Mouse (Mus musculus) CD4-positive, CD25-positive, alpha-beta regulatory T cell, adult 2 months (primary cell): ENCODE measurements around the gene Cd79b.

Source experiments
- DNase-seq: peaks from one replicate; pipeline ENCODE4 v3.0.0-alpha.2; 2012; ENCODE audit warnings: low read depth, low spot score

The Cd79b gene

DNA sequence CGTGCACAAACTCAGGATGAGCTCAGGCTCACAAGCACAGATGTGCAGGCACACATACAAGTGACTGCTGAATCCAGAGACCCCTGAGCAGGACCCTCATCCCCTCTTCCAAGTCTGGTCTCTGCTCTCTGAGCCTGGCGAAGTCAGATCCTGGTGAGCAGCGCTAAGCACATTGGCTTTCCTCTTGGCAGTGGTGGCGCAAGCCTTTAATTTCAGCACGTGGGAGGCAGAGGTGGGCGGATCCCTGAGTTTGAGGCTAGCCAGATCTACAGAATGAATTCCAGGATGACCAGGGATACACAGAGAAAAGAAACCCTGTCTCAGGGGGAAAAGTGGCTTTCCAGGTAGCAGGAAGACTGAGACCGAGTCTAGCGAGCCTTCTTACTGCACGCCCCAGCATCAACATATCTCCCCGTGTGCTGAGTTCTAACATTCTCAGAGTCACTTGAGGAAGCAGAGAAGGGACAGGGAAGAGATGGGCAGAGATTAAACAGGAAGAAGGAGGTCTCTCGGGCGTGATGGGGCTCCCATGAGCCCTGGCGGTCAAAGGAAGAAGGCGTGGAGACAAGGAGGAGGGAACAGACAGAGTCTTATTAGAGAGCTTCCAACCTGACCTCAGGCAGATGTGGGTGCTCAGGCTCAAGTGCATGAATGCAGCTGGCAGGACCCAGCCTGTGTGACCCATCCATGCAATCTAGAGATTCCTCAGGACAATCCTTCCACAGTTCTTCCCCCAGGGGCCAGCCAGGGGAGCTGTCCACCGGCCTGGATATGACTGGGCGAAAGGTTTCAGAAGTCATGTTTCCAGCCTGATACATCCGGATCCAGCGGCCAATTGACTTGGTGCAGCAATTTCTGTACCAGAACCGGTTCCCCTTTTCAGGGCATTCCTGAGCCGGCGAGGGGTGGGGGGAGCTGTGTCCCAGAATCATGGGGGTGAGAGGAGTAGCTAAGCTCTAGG, 4.1 kb upstream of the Cd79b start:
- DNase-seq: no peak

DNA sequence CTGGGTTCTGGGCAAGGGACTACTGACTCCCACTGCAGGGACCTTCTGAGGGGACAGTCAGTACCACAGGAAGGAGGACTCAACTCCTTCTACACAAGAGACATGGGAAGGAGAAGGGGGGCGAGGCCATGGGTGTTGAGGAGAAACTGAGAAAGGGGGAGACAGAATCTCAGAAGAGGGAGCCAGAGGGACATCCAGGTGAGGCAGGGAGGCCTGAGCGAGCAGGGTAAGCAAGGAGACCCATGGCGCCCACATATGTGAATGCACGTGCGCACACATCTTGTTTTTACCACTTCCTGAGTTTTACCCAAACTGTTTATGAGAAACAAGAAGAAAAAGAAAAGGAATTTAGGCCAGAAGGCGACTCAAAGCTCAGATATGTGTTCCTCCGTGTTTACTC, 3.2 kb upstream of the Cd79b start:
- DNase-seq: peak; percentile 42

DNA sequence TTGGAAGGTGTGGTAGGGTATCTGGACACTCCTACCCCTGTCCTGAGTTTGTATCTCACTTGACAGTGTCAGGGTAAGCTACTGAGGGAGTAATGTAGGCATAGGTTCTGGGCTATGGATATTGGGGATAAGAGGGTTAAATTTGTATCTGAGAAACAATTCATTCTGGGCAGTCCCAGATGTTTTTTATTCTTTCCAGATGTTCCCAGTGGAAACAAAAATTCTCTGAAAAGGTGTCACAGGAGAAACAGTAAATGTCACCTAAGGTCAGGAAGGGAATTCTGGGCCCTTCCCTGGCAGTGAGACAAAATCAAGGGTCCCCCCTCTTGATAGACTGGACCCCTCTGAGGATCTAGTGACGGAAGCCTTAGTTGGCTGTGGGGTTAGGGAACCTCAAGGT, 1.9 kb upstream of the Cd79b start:
- DNase-seq: no peak

DNA sequence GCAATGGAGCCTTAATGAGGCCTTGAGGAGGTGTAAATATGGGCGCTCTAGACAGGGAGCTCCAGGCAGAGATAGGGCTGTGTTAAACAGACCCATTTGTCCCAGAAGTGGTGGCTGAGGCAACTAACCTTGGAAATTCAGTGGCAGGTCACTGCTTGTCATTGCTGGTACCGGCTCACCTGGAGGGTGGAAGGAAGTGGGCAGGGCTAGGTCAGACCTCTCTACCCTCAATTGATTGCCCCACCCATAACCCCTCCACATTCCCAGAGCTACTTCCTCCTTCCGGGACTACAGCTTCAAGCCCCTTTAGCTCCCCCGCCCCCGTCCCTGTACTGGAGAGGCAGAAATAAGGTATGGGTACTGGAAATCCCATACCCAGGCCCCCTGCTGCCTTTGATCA, 1.0 kb downstream of the Cd79b start:
- peak; percentile 27 for DNase-seq

DNA sequence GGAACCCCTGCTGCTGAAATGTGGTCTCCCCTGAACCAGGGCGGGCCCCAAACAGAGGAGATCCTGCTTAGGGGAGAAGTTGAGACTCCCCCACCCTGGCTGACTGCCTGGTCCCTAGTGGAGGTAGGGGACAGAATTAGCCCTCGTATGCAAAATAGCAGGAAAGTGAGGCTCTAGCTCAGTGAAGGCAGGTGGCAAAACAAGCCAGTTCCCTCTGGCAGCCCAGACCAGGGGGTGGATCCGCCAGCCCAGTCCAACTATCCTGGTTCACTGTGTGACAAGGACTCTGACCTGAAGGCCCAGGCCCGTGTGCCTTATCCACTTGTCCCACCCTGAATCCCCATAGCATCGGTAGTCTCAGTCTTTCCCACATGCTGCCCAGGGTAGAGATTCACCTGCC, 4.4 kb downstream of the Cd79b start:
- no peak for DNase-seq

DNA sequence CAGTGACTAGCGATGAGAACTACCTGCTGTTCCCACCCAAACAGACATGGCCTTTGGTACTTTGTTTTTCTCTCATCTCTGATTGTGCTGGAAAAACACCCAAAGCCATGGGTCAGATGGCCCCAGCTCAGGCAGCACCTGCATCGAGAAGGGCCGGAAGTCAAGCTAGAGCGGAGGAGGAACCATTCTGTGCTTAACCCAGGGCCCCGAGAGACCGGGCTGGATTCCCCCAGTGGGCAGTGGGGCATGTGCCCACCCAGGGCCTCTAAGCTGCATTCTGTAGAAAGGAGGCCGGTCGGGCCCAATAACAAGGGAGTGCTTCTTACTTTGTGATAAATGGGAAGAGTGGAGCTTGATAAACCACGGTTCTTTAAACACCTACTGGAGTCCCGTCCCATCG, 6.4 kb downstream of the Cd79b start:
- DNase-seq: no peak

DNA sequence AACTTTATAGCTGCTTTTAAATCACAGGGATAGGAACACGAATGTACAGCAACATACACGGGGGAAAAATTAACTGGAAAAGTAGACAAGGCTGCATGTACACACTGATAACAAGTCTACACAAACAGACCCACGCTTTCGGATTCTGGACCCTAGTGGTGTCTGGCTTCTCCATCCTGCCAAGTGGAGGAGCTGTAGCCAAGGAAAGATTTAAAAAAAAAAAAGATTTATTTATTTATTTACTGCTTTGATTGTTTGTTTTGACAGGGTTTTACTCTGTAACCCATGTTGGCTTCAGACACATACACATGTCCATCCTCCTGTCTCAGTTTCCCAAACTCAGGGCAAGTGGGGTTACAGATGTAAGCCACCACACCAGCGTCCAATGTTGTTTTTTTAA, 7.1 kb downstream of the Cd79b start:
- DNase-seq: no peak

DNA sequence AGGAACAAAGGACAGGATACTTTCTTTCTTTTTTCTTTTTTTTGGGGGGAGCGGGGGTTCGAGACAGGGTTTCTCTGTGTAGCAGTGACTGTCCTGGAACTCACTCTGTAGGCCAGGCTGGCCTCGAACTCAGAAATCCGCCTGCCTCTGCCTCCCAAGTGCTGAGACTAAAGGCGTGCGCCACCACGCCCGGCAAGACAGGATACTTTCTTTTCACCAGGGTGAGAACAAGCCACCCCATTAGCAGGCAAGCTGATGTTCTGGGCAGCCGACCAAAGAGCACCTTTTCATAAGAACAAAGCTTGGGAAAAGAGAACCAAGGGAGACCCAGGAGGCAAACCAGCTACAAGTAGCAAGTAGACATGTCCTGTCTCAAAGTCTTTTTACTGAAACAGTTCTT, 7.8 kb downstream of the Cd79b start:
- no peak for DNase-seq

DNA sequence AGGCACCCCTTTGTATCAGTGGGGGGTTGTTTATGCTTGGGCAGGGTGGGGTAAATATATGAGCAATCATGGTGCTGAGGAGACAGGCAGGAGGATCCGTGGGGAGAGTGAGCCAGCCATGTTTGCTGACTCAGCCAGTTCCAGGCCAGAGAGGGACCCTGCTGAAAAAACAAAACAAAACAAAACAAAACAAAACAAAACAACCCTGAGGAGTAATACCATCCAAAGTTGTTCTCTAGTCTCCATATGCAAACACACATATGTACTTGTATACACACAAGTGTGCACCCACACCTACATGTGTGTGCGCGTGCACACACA, 8.5 kb downstream of the Cd79b start:
- DNase-seq: no peak

DNA sequence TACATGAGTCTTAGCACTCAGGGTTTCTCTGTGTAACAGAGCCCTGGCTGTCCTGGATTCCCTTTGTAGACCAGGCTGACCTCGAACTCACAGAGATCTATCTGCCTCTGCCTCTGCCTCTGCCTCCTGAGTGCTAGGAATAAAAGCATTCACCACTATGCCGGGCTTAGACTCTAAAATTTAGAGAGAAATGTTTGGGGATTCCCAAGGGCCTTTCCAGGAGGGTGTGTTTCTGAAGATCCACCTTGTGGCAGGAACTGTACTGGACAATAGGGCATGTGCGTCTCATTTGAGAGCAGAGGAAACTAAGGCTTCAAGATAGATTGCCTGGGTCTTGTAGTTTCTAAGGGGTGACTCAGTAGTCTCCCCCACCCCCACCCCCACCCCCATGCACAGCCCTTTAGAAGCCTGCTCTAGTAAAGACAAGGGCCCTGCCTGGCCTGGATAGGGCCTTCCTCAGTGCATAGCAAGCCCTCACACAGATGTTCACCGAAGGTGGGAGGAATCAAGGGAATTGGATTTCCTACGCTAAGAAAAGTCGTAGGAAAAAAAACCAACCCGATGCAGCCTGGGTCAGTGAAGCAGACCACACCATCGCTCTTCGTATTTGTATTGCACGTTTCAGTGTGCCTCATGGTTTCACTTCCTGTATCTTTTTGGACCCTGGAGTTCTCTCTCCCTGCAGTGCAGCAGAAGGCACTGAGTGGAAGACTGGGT, 9.1 kb downstream of the Cd79b start:
- DNase-seq: no peak

DNA sequence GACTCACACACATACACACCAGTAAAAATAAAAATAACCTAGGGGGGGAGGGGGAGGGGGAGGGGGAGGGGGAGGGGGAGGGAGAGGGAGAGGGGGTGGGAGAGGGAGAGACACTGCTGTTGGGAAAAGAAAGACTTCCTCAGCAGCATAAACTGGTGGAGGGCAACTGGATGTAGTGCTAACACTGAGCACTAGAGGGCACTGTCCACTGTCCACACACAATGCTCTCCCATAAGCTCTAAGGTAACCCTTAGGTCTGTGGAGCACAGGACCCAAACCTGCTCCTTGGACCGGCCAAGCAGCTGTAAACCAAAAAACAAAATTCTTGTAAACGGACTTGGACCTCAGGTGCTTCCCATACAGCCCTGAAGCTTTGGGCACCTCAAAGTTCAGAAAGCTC, 11.9 kb downstream of the Cd79b start:
- DNase-seq: peak; percentile 89

DNA sequence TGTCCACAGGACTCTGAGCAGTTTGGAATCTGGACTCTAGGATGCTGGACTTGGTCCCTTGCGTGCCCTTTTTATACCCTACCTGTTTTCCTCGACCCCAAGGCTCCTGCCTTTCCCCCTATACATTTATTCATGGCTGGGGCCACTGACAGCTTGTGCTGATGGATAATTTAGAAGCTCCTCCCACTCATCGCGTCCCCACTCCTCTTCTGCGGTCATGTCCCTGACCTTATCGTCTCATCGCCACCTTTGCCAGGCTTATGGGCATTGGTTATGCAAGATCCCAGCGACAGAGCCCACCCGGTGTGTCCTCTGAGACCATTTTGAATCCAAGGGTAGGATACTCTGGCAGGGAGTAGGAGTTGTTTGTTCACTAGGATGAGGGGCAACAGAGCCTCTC, 12.8 kb downstream of the Cd79b start, which contains the start of gene Gh:
Gh (minus strand) TSS at position 101 of the 400 bp plus-strand sequence.
- no peak for DNase-seq

DNA sequence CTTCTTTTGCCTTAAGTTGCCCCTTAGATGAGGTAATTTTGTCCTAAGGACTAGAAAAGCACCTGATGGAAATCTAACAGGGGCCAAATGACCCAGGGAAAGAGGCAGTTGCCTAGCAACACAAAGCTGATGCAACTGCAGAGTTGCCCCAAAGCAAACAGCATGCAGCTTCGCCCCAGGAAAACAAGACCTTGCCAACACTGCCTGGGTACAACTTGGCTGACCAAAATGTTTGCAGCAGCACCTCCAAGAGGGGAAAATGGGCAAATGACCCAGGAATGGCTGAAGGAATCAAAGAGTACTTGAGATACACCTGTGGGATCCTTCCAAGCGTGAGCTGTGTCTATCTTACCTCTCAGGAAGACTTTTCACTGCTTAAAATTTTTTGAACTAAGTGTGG, 22.7 kb downstream of the Cd79b start:
- no peak for DNase-seq

DNA sequence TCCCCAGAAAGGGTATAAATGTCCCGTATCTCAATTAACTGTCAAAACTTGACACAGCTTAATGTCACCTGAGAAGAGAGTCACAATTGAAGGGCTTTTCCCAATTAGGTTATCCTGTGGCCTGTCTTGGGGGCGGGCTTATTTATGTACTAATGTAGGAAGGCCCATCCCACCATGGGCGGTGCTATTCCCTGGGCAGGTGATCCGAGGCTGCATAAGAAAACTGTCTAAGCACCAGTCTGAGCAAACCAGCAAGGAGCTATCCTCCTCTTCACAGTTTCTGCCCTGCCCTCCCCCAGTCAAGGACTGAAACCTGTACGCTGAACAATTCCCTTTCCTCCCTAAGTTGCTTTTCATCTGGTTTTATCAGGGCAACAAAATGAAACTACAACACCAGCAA, 24.2 kb downstream of the Cd79b start:
- no peak for DNase-seq

DNA sequence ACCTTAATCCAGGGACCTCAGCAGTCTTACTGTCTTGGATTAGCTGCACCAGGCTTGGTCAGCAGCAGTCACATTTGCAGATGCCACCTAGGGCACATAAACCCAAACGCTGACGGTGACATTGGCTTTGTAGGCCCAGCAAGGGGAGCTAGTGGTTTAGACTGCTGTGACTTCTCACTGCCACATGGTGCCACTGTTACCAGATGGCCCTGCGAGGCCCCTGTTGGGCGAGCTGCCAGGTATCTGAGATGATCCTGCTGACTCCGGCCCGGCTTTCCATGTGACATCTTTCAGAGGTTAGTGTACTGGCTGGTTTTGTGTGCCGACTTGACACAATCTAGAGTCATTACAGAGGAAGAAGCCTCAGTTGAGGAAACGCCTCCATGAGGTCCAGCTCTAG, 25.2 kb downstream of the Cd79b start:
- no peak for DNase-seq

DNA sequence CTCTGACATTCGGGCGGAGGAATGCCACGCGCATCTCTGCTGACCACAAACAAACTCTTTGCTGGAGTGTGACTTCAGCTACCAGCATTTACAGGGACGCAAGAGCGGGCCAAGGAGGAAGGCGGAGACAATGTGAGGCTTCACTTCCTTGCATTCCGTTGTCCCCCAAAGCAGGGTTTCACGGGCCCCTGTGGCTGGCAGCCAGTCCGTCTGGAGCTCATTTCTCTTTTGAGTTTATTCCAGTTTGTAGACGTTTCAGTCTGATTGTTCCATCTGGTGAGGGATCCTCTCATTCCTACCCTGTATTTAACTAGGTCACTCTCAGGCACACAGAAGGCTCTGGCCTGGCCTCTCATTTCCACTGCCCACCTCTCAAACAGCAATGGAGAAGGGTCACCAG, 27.6 kb downstream of the Cd79b start:
- DNase-seq: no peak

DNA sequence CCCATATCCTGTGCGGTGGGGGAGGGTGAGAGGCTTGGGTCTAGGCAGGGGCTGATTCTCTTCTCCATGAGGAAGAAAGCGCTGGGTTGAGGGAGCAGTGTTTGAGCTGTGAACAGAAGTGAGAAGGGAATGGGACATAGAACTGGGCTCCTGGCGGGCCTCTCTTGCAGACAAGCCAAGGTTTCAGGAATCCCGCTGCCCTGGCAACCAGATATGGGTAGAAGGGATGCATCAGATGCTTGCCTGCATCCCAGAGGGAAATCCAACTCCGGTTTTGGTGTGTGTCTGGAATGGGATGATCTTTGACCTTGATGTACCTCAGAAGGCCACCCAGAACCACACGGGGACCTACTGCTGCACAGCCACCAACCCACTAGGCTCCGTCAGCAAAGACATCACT, 28.4 kb downstream of the Cd79b start:
- DNase-seq: no peak

DNA sequence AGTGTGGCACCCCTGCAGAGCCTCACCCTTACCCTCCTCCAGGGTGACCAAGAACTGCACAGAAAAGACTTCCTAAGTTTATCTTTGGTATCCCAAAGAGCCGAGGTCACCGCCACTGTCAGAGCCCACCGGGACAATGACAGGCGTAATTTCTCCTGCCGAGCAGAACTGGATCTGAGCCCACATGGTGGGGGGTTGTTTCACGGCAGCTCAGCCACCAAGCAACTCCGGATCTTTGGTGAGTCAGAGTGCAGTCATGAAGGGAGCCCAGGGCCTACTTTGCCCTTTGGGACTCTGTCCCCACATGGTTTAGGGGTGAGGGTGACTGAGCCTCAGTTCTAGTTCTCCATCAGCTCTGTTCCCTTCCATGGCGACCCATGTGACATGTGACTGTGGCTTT, 30.4 kb downstream of the Cd79b start:
- DNase-seq: no peak

DNA sequence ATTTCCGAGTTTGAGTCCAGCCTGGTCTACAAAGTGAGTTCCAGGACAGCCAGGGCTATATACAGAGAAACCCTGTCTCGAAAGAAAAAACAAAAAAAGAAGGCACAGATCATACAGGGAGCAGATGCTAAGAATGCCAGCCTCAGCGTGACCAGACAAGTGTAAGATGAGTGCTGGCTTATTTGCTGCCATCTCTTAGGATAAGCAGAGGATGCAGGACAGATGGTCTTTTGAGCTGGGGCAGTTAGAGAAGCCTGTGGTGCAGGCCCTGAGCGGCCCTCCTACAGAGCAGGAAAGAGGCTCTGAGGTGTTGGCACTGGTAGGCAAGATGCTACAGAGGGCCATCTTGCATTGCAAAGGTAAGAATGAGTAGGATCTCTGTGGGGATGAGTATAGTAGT, 31.2 kb downstream of the Cd79b start:
- no peak for DNase-seq

DNA sequence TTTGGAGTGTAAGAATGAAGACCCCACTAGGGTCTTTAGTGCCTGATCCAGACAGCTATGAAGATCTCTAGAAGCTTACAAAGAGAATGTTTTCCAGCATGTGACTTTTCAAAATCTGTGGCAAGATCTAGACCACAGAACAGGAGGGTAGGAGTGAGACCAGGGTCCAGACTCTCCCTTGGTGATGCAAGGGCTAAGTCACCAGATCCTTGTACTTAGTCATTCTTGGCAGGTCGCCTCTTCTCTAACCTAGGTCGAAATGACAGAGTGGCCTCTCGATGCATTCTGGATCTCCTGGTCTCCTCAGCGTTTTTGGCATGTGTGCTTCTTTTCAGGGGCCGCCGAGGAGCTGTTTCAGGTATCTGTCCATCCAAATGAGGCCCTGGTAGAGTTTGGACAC, 32.1 kb downstream of the Cd79b start:
- no peak for DNase-seq

DNA sequence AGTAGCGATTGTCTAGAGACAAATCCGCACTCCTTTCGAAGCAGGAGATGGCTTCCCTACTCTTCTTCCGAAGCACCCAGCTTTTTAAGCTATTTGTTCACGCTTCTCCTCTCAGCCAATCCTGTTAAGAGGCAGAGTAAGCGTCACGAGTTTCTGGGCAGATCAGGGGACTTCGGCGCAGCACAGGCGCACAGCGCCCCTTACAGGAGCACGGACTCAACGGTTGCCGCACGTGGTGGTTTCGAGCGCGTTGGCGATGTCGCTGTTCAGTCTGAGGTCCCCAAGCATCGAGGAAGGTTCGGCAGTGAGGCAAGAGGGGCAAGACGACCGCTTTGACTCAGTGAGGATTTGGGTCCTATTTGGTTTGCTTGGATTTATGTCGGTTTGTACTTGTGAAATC, 38.1 kb downstream of the Cd79b start, which contains the start of gene Tcam1:
Tcam1 (plus strand) TSS at position 219 of the 400 bp plus-strand sequence.
- DNase-seq: peak; percentile 98

DNA sequence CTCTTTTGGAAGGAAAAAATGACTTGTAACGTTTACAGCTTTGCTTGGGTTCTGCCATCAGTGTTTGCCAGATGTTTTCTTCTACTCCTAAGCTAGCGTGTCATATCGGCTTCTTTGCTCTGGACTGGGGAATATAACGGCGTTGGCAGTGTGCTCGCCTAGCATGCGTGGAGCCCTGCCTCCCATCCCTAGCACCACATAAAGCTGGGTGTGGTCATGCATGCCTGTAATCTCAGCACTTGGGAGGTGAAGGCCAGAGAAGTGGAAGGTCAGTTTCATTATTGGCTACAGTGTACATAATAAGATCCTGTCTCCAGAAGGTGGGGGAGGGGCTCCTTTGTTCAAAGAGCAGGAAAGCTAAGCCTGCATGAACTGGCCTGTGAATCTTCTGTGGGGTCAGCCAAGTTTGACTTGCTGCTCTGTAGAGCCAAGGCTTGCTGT, 39.6 kb downstream of the Cd79b start:
- no peak for DNase-seq

DNA sequence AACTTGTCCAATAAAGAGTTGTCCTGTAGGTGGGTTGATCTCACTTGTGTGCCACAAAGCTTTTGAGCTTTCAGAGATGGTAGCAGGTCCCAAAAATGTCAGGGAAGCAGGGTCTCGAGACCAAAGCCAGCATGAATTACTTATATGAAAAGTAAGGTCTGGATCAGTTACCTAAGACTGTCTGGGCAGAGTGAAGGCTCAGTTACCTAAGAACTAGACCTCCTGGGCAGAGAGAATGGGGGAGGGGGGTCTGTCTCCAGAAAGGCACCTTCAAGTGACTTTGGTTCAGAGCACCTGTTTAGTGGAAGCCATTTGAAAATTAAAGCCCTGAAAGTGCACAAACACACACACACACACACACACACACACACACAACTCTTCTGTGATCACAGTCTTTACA, 40.2 kb downstream of the Cd79b start:
- DNase-seq: no peak
